Mouse (Mus musculus): ENCODE data around the gene Lrp10. TPM values are rescaled to one million over a fixed set of nuclear protein-coding genes. Genes with fewer than 3 reads are reported as not detected.

Gene Lrp10
- polyA plus RNA-seq, 1 experiment, result 192 TPM

- DNase-seq (ENCODE audit: low read depth, low spot score), result no peak
- 58% methylated on average over 2 of the region's 2 CpGs for WGBS
Measured at GRCm38 (mm10) chr14:54503092-54503491, 39.2 kb downstream of the Lrp10 start.

GRCm38 (mm10) chr14:54509774-54510173 lies 45.8 kb downstream of the Lrp10 start:
- 91% methylated on average over 9 of the region's 9 CpGs for WGBS
- DNase-seq (ENCODE audit: low read depth, low spot score), result no peak

GRCm38 (mm10) chr14:54516710-54517310 lies 52.9 kb downstream of the Lrp10 start:
- 3% methylated on average over 17 of the region's 17 CpGs for WGBS

More at GRCm38 (mm10) chr14:54516710-54517310, 52.9 kb downstream of the Lrp10 start:
- DNase-seq (ENCODE audit: low read depth, low spot score), result no peak

Other genes with a start within 250 kb of the Lrp10 start
- gene Dad1, start 210.0 kb upstream of the Lrp10 start, polyA plus RNA-seq (2012; rRNA removed), result 752 and 904 TPM in 2 replicates
- gene Abhd4, start 209.9 kb upstream of the Lrp10 start, polyA plus RNA-seq (2012; rRNA removed), result 36.9 and 54.5 TPM in 2 replicates
- not detected in 2 replicates for gene Olfr49, start 179.2 kb upstream of the Lrp10 start, polyA plus RNA-seq (2012; rRNA removed)
- 92.6 and 121 TPM in 2 replicates for gene Oxa1l, start 103.3 kb upstream of the Lrp10 start, polyA plus RNA-seq (2012; rRNA removed)
- gene Slc7a7, start 46.4 kb upstream of the Lrp10 start, polyA plus RNA-seq (2012; rRNA removed), result 211 and 290 TPM in 2 replicates
- 315 and 345 TPM in 2 replicates for gene Mrpl52, start 37.2 kb upstream of the Lrp10 start, polyA plus RNA-seq (2012; rRNA removed)
- 37.7 and 47.3 TPM in 2 replicates for gene Mmp14, start 32.5 kb upstream of the Lrp10 start, polyA plus RNA-seq (2012; rRNA removed)
- gene Rem2, start 12.0 kb downstream of the Lrp10 start, polyA plus RNA-seq (2012; rRNA removed), result 0.07 and 0.19 TPM in 2 replicates
- gene Prmt5, start 53.4 kb downstream of the Lrp10 start, polyA plus RNA-seq (2012; rRNA removed), result 26.1 and 31.1 TPM in 2 replicates
- 17.0 and 18.3 TPM in 2 replicates for gene Haus4, start 90.5 kb downstream of the Lrp10 start, polyA plus RNA-seq (2012; rRNA removed)
- 3.4 and 3.5 TPM in 2 replicates for gene Ajuba, start 113.4 kb downstream of the Lrp10 start, polyA plus RNA-seq (2012; rRNA removed)
- 5.5 and 6.9 TPM in 2 replicates for gene 4931414P19Rik, start 141.9 kb downstream of the Lrp10 start, polyA plus RNA-seq (2012; rRNA removed)
- 182 and 183 TPM in 2 replicates for gene Psmb5, start 153.9 kb downstream of the Lrp10 start, polyA plus RNA-seq (2012; rRNA removed)
- gene Psmb11, start 157.3 kb downstream of the Lrp10 start, polyA plus RNA-seq (2012; rRNA removed), result not detected in 2 replicates
- gene Gm17606, start 176.8 kb downstream of the Lrp10 start, polyA plus RNA-seq (2012; rRNA removed), result not detected in 2 replicates
- 3.2 and 4.4 TPM in 2 replicates for gene Cdh24, start 177.2 kb downstream of the Lrp10 start, polyA plus RNA-seq (2012; rRNA removed)
- gene 1700123O20Rik, start 222.1 kb downstream of the Lrp10 start, polyA plus RNA-seq (2012; rRNA removed), result 59.2 and 60.6 TPM in 2 replicates
- gene Acin1, start 222.8 kb downstream of the Lrp10 start, polyA plus RNA-seq (2012; rRNA removed), result 62.6 and 82.5 TPM in 2 replicates
- gene Gm29776, start 234.7 kb downstream of the Lrp10 start, polyA plus RNA-seq (2012; rRNA removed), result 0.05 TPM in 1 of 2 replicates, not detected in the other
- gene Cebpe, start 248.0 kb downstream of the Lrp10 start, polyA plus RNA-seq (2012; rRNA removed), result 0.35 and 1.3 TPM in 2 replicates